17 mouse cellular contexts compared by ENCODE assay signal in genomic region chr5:149027389-149027788, GRCm38 (mm10). TPM values are rescaled to one million over a fixed set of nuclear protein-coding genes. Genes with fewer than 3 reads are reported as not detected.
DNase-seq lines count a peak whose midpoint lies in the region; ATAC-seq and TF ChIP-seq lines count a peak whose summit lies in the region.
"Had no signal": no experiment of that assay in that cellular context is flagged by ENCODE, and none has a peak within 500 bp of the region (broad histone marks: within the 10 kb centered on the region; RNA-seq: fewer than 3 reads in every experiment).

No protein-coding gene starts in this region.

- ATAC-seq in lung, postnatal 0 days = no peak
- ATAC-seq: forebrain, embryonic 13.5 days; hindbrain, embryonic 16.5 days had no signal

- H3K27ac ChIP-seq in kidney, adult 2 months (ENCODE audit: insufficient read depth, low read depth, low read length) = no peak overlapping the region
- H3K27ac ChIP-seq in lung, postnatal 0 days (ENCODE audit: low read length) = no peak overlapping the region
- H3K27ac ChIP-seq: forebrain, embryonic 13.5 days; limb, embryonic 15.5 days; macrophage; midbrain, embryonic 12.5 days had no signal

- H3K4me3 ChIP-seq in kidney, adult 2 months (ENCODE audit: insufficient read depth, low read depth, low read length) = no peak overlapping the region
- no peak overlapping the region for H3K4me3 ChIP-seq in lung, postnatal 0 days (ENCODE audit: low read depth, low read length)
- H3K4me3 ChIP-seq: forebrain, embryonic 13.5 days; limb, embryonic 15.5 days; midbrain, embryonic 12.5 days had no signal

- WGBS in kidney, adult 2 months = 85% methylated on average over 8 of the region's 8 CpGs
- 73% methylated on average over 8 of the region's 8 CpGs for WGBS in lung, postnatal 0 days

- 0 out of 2 replicates have a peak, but pooled peaks have one; percentile 13 for TF ChIP-seq CTCF in kidney, adult 2 months (conservative IDR thresholded peaks at IDR 0.05; ENCODE audit: insufficient read depth, insufficient read length, low read depth, low read length)
- TF ChIP-seq CTCF in lung, postnatal 0 days (IDR thresholded peaks at IDR 0.05) = peak; percentile 37

- H3K9me3 ChIP-seq in lung, postnatal 0 days (ENCODE audit: low read length) = no peaks in the 10 kb centered on the region
- H3K9me3 ChIP-seq: forebrain, embryonic 13.5 days; limb, embryonic 15.5 days; midbrain, embryonic 12.5 days had no signal

- DNase-seq in kidney, adult 2 months = no peak
- DNase-seq in kidney, adult 9 months = no peak
- DNase-seq in lung, postnatal 0 days (ENCODE audit: low spot score) = no peak
- no peak for DNase-seq in lung, postnatal 25 days (ENCODE audit: low spot score)
- peak; percentile 60 for DNase-seq in R1 (ENCODE audit: low read depth, low spot score)
- no peak for DNase-seq in MN1 (ENCODE audit: low spot score)
- no peak for DNase-seq in retina, embryonic 14.5 days (ENCODE audit: low spot score)
- DNase-seq: adrenal gland, adult 8-10 months; cerebellum, postnatal 10 days; embryo, embryonic 11 days; heart, postnatal 14 days; layer of hippocampus, adult 9-11 months had no signal

- H3K4me2 ChIP-seq in lung, postnatal 0 days (replicated peaks; ENCODE audit: low read depth, low read length) = no peak overlapping the region
- H3K4me2 ChIP-seq: forebrain, embryonic 13.5 days; limb, embryonic 15.5 days; midbrain, embryonic 12.5 days had no signal

- no peaks in the 10 kb centered on the region for H3K36me3 ChIP-seq in kidney, adult 2 months (ENCODE audit: control insufficient read depth, insufficient read depth, low read length)
- no peaks in the 10 kb centered on the region for H3K36me3 ChIP-seq in lung, postnatal 0 days (ENCODE audit: insufficient read depth, low read length)
- H3K36me3 ChIP-seq: limb, embryonic 15.5 days; midbrain, embryonic 12.5 days had no signal

- no peaks in the 10 kb centered on the region for H3K27me3 ChIP-seq in kidney, adult 2 months (replicated peaks; ENCODE audit: control insufficient read depth, insufficient read depth, low read length)
- H3K27me3 ChIP-seq in lung, postnatal 0 days (replicated peaks; ENCODE audit: insufficient read depth, low read length) = no peaks in the 10 kb centered on the region
- H3K27me3 ChIP-seq: forebrain, embryonic 13.5 days; limb, embryonic 15.5 days had no signal

- H3K4me1 ChIP-seq in kidney, adult 2 months (ENCODE audit: control insufficient read depth, insufficient read depth, low read length) = no peaks in the 10 kb centered on the region
- no peaks in the 10 kb centered on the region; the same call in 1 of the 2 replicates for H3K4me1 ChIP-seq in lung, postnatal 0 days (ENCODE audit: insufficient read depth, low read depth, low read length)

- no peak for TF ChIP-seq EP300 in lung, postnatal 0 days (IDR thresholded peaks at IDR 0.05)

- no peak overlapping the region for H3K9ac ChIP-seq in lung, postnatal 0 days (replicated peaks; ENCODE audit: low read depth)
- H3K9ac ChIP-seq: forebrain, embryonic 13.5 days; limb, embryonic 15.5 days; midbrain, embryonic 12.5 days had no signal

- TF ChIP-seq POLR2A in kidney, adult 2 months (IDR thresholded peaks at IDR 0.05; ENCODE audit: low read depth, low read length) = no peak

RNA-seq across cellular contexts. Expression of gene Gm42791, which starts 32.4 kb away (rescaled TPM):
- not detected in 2 replicates for polyA plus RNA-seq in kidney, adult 2 months (2012; rRNA removed)
- polyA plus RNA-seq in lung, postnatal 0 days (2015; fragmentation: Nextera tagmentation; extraction: Ambion mirVana) = 0.78 and 1.2 TPM in 2 replicates
